Mouse (Mus musculus): ENCODE measurements at regions not wholly inside any gene's neighbourhood (a gene's known extent, or its start where the extent isn't known, plus 50 kb on each side); places are given as distances from the start of the nearest gene placed in this dataset.

DNA sequence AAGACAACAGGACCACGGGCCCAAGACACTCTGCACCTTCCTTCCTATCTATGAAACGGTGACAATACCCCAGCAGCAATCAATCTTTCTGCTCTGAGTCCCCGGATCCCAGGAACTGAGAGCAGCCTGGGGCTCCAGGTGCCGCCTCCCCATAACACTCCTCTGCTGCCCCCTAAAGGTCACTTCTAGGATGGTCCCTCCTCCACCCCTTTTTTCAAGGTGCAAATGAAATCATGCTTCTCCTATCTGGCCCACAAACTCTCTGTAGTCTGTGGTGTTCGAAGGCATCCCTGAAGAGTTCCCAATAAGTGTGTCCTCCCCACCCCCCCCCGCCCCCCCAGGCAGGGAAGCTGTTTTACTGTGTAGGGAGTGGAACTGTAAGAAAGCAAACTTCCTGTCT is 147.9 kb downstream of the Unc5cl start:
- Histone ChIP-seq H3K4me1 (replicated peaks; ENCODE audit: control insufficient read depth, insufficient read depth, low read length) (no peaks in the 10 kb centered on the region), H3K27ac (ENCODE audit: control insufficient read depth, insufficient read depth, low read length) (no peak overlapping the region), H3K27me3 (ENCODE audit: control insufficient read depth, insufficient read depth, low read length) (no peaks in the 10 kb centered on the region), H3K4me3 (ENCODE audit: control insufficient read depth, insufficient read depth, low read length) (no peak overlapping the region), H3K36me3 (ENCODE audit: control insufficient read depth, insufficient read depth, low read length) (no peaks in the 10 kb centered on the region)
- WGBS, result 4% methylated on average over 6 of the region's 6 CpGs
- peak; percentile 72 for DNase-seq
- TF ChIP-seq CTCF (IDR thresholded peaks at IDR 0.05; ENCODE audit: borderline replicate concordance, control insufficient read depth, extremely low read depth, insufficient read depth, low read length, poor library complexity), result peak; percentile 76; the same call in 1 of the 2 replicates
- TF ChIP-seq POLR2A (IDR thresholded peaks at IDR 0.05; ENCODE audit: control insufficient read depth, extremely low read depth, insufficient read depth, low read length, poor library complexity), result no peak

DNA sequence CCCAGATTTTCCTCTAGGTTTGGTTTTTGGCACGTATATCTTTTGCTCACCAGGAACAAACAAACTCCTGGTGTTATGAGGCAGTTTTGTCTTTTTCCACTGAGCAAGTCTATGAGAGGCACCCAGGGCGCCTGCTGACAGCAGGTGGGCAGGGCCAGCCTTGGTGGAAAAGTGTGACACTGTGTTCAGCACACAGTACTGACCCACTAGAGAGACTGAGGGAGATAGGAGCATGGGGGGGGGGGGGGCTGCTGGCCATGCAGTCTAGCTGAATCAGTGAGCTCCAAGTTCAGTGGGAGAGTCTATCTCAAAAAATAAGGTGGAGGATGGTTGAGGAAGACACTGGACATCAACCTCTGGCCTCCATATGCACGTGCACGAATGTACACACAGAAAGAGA is 152.1 kb downstream of the Unc5cl start:
- 92% methylated on average over 4 of the region's 4 CpGs for WGBS
- no peaks in the 10 kb centered on the region for H3K36me3 ChIP-seq (ENCODE audit: control insufficient read depth, insufficient read depth, low read length)
- no peak overlapping the region for H3K4me3 ChIP-seq (ENCODE audit: control insufficient read depth, insufficient read depth, low read length)
- no peak for DNase-seq
- no peak overlapping the region for H3K27ac ChIP-seq (ENCODE audit: control insufficient read depth, insufficient read depth, low read length)
- H3K4me1 ChIP-seq (replicated peaks; ENCODE audit: control insufficient read depth, insufficient read depth, low read length), result no peaks in the 10 kb centered on the region
- H3K27me3 ChIP-seq (ENCODE audit: control insufficient read depth, insufficient read depth, low read length), result no peaks in the 10 kb centered on the region
- TF ChIP-seq CTCF (IDR thresholded peaks at IDR 0.05; ENCODE audit: borderline replicate concordance, control insufficient read depth, extremely low read depth, insufficient read depth, low read length, poor library complexity), result no peak
- no peak for TF ChIP-seq POLR2A (IDR thresholded peaks at IDR 0.05; ENCODE audit: control insufficient read depth, extremely low read depth, insufficient read depth, low read length, poor library complexity)

DNA sequence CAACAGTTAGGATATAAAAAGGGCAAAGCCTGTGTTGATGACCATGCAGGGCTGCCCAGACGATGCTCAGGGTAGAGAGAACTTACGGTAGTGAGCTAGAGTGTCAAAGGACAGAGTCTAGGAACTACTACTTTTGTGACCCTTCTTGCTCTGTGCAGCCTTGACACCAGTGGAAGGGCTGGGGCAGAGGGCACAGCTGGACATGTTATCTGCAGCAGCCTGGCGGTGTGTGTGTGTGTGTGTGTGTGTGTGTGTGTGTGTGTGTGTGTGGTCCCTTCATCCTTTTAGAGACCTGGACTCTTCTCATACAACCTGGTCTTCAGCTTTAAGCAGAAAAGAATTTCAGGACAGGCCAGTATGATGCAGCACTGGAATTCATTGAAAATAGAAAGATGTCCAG is 153.6 kb downstream of the Unc5cl start:
- Histone ChIP-seq H3K4me1 (replicated peaks; ENCODE audit: control insufficient read depth, insufficient read depth, low read length) (no peaks in the 10 kb centered on the region), H3K27ac (ENCODE audit: control insufficient read depth, insufficient read depth, low read length) (no peak overlapping the region), H3K4me3 (ENCODE audit: control insufficient read depth, insufficient read depth, low read length) (no peak overlapping the region), H3K36me3 (ENCODE audit: control insufficient read depth, insufficient read depth, low read length) (no peaks in the 10 kb centered on the region), H3K27me3 (ENCODE audit: control insufficient read depth, insufficient read depth, low read length) (no peaks in the 10 kb centered on the region)
- WGBS, result 86% methylated on average over 3 of the region's 3 CpGs
- TF ChIP-seq POLR2A (IDR thresholded peaks at IDR 0.05; ENCODE audit: control insufficient read depth, extremely low read depth, insufficient read depth, low read length, poor library complexity), result no peak
- TF ChIP-seq CTCF (IDR thresholded peaks at IDR 0.05; ENCODE audit: borderline replicate concordance, control insufficient read depth, extremely low read depth, insufficient read depth, low read length, poor library complexity), result no peak
- no peak for DNase-seq

DNA sequence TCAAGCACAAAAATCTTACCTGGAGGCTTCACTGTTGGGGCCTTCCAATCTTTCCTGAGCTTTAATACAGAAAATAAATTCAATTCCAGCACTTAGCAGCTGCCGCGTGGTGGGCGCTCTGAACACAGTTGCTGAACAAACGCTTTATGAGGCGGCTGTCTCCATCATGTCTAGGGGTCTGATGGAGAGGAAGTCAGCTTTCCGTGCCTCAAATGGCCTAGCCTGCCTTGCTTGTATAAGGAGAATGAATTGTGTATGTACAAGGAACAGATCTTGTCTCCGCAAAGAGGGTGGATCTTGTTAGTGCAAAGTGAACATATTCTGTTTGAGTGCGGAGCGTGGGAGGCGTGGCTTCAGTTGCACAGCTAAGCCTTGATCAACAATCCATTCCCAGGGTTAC is 155.4 kb downstream of the Unc5cl start:
- DNase-seq, result no peak
- H3K4me3 ChIP-seq (ENCODE audit: control insufficient read depth, insufficient read depth, low read length), result no peak overlapping the region
- 88% methylated on average over 10 of the region's 10 CpGs for WGBS
- H3K4me1 ChIP-seq (replicated peaks; ENCODE audit: control insufficient read depth, insufficient read depth, low read length), result no peaks in the 10 kb centered on the region
- H3K27me3 ChIP-seq (ENCODE audit: control insufficient read depth, insufficient read depth, low read length), result no peaks in the 10 kb centered on the region
- no peak for TF ChIP-seq CTCF (IDR thresholded peaks at IDR 0.05; ENCODE audit: borderline replicate concordance, control insufficient read depth, extremely low read depth, insufficient read depth, low read length, poor library complexity)
- TF ChIP-seq POLR2A (IDR thresholded peaks at IDR 0.05; ENCODE audit: control insufficient read depth, extremely low read depth, insufficient read depth, low read length, poor library complexity), result no peak
- no peaks in the 10 kb centered on the region for H3K36me3 ChIP-seq (ENCODE audit: control insufficient read depth, insufficient read depth, low read length)
- H3K27ac ChIP-seq (ENCODE audit: control insufficient read depth, insufficient read depth, low read length), result no peak overlapping the region

DNA sequence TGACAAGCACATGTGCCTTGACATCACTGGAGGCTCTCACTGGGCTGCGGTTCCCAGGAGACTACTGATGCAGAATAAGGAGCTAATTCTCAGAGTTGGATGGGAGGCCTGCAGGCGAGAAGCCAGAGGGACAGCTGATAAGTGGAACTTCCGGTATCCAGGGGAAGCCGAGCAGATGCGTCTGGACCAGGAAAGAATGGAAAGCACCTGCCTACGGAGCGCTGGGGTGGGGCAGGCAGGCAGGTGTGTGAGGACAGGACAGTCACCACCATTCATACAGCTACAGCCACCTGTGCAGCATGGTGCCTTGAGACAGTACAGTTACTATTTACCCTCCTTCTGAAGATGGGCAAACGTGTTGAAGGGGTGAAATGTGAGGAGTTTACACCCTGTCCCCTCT is 156.1 kb downstream of the Unc5cl start:
- no peak overlapping the region for H3K4me3 ChIP-seq (ENCODE audit: control insufficient read depth, insufficient read depth, low read length)
- no peak for TF ChIP-seq POLR2A (IDR thresholded peaks at IDR 0.05; ENCODE audit: control insufficient read depth, extremely low read depth, insufficient read depth, low read length, poor library complexity)
- no peak for TF ChIP-seq CTCF (IDR thresholded peaks at IDR 0.05; ENCODE audit: borderline replicate concordance, control insufficient read depth, extremely low read depth, insufficient read depth, low read length, poor library complexity)
- H3K4me1 ChIP-seq (replicated peaks; ENCODE audit: control insufficient read depth, insufficient read depth, low read length), result no peaks in the 10 kb centered on the region
- H3K27ac ChIP-seq (ENCODE audit: control insufficient read depth, insufficient read depth, low read length), result no peak overlapping the region
- H3K36me3 ChIP-seq (ENCODE audit: control insufficient read depth, insufficient read depth, low read length), result no peaks in the 10 kb centered on the region
- H3K27me3 ChIP-seq (ENCODE audit: control insufficient read depth, insufficient read depth, low read length), result no peaks in the 10 kb centered on the region
- 90% methylated on average over 8 of the region's 8 CpGs for WGBS
- no peak for DNase-seq

DNA sequence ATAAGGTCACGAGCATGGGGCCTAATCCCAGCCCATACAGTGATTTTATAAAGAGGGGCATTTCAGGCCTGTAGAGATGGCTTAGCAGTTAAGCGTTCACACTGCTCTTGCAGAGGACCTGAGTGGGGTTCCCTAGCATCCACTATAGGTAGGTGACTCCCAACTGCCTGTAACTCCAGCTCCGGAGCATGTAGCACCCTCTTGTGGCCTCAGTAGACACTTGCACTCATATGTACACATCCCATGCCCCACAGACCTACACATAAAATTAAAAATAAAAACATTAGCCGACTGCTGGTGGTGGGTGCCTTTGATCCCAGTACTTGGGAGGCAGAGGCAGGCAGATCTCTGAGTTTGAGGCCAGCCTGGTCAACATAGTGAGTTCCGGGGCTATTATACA is 158.8 kb downstream of the Unc5cl start:
- no peak overlapping the region for H3K27ac ChIP-seq (ENCODE audit: control insufficient read depth, insufficient read depth, low read length)
- no peaks in the 10 kb centered on the region for H3K27me3 ChIP-seq (ENCODE audit: control insufficient read depth, insufficient read depth, low read length)
- no peak for DNase-seq
- no peaks in the 10 kb centered on the region for H3K36me3 ChIP-seq (ENCODE audit: control insufficient read depth, insufficient read depth, low read length)
- no peaks in the 10 kb centered on the region for H3K4me1 ChIP-seq (replicated peaks; ENCODE audit: control insufficient read depth, insufficient read depth, low read length)
- 93% methylated on average over 5 of the region's 5 CpGs for WGBS
- H3K4me3 ChIP-seq (ENCODE audit: control insufficient read depth, insufficient read depth, low read length), result no peak overlapping the region
- TF ChIP-seq CTCF (IDR thresholded peaks at IDR 0.05; ENCODE audit: borderline replicate concordance, control insufficient read depth, extremely low read depth, insufficient read depth, low read length, poor library complexity), result no peak
- TF ChIP-seq POLR2A (IDR thresholded peaks at IDR 0.05; ENCODE audit: control insufficient read depth, extremely low read depth, insufficient read depth, low read length, poor library complexity), result no peak

DNA sequence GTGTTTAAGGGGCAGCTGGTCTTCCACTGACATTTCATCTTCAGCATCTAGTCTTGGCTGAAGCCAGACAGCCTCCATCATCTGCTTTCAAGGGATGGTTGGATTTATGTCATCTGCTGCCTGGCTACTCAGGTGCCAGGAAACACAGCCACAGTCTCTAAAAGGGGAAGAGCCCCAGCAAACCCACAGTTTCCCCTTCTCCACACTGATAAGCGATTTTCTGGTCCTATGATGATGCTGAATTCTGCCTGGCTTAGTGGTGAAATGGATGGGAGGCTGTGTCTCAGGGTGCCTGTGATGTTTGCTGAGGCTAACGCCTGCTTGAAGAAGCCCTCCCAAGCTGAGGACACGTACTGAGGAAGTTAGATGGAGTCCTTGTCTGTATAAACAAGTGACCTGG is 160.5 kb downstream of the Unc5cl start:
- WGBS, result 14% methylated on average over 3 of the region's 3 CpGs
- Histone ChIP-seq H3K27me3 (ENCODE audit: control insufficient read depth, insufficient read depth, low read length) (no peaks in the 10 kb centered on the region), H3K4me3 (ENCODE audit: control insufficient read depth, insufficient read depth, low read length) (no peak overlapping the region), H3K27ac (ENCODE audit: control insufficient read depth, insufficient read depth, low read length) (no peak overlapping the region), H3K36me3 (ENCODE audit: control insufficient read depth, insufficient read depth, low read length) (no peaks in the 10 kb centered on the region), H3K4me1 (replicated peaks; ENCODE audit: control insufficient read depth, insufficient read depth, low read length) (no peaks in the 10 kb centered on the region)
- TF ChIP-seq CTCF (IDR thresholded peaks at IDR 0.05; ENCODE audit: borderline replicate concordance, control insufficient read depth, extremely low read depth, insufficient read depth, low read length, poor library complexity) (no peak), POLR2A (IDR thresholded peaks at IDR 0.05; ENCODE audit: control insufficient read depth, extremely low read depth, insufficient read depth, low read length, poor library complexity) (no peak)
- DNase-seq, result no peak
